Mouse (Mus musculus) left cerebral cortex, postnatal 36 days (tissue): ENCODE data around the gene Bckdha. TPM values are rescaled to one million over a fixed set of nuclear protein-coding genes. Genes with fewer than 3 reads are reported as not detected.

Experiments
- DNase-seq, 2 experiments: peaks; one replicate each; pipeline ENCODE4 v3.0.0; 2021 to 2022; ENCODE audit warnings: low spot score in 2 of 2, mixed read lengths in 1 of 2
- intact Hi-C: fragments of 180-260 bp; cut with DNase I; formaldehyde crosslinking; loops from one replicate; pipeline ENCODE4 v1.15.1; 2025
- total RNA-seq, 2 experiments: library from RNA; stranded (reverse); gene quantifications; 2 replicates each; pipeline ENCODE4 v1.2.3; 2021

The Bckdha gene
- total RNA-seq, 2 experiments from 2014 or later, result 33.0 to 40.9 TPM

DNA sequence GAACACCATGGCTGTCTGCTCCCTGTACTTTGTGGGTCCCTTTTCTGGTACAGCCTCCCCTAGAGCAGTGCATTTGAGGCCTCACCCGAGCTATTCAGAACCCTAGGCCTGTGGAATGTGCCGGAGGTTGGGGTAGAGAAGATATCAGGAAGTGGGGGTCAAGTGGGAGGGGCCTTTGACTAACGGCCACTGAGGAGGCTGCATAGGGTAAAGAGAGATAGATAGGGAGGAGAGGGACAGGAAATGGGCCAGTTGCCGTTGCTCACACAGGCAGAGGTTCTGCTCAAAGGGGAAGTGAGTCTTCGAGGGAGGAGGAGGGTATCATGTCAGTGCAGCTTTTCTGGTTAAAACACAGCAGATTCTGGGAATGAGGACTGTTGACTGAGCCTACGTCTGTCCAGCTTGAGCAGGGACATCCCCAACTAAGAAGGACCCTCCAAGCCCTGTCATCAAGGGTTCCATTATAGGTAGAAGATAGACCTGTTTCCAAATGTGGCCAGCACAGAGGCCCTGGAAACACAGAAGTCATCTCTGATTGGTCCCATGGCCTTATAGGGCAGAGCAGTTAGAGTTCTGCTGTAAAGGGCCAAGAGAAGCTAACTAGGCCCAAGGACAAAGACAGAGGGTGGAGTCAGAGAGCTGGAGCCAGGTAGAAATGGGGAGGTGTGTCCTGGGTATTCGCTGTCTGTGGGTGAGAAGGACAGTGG is 24.8 kb upstream of the Bckdha start:
- intact Hi-C loops, result loop anchor here (5.0 kb wide), 1 partner anchor 34 kb away; the partner anchor contains the start of gene Ccdc97
- DNase-seq, result no peak

DNA sequence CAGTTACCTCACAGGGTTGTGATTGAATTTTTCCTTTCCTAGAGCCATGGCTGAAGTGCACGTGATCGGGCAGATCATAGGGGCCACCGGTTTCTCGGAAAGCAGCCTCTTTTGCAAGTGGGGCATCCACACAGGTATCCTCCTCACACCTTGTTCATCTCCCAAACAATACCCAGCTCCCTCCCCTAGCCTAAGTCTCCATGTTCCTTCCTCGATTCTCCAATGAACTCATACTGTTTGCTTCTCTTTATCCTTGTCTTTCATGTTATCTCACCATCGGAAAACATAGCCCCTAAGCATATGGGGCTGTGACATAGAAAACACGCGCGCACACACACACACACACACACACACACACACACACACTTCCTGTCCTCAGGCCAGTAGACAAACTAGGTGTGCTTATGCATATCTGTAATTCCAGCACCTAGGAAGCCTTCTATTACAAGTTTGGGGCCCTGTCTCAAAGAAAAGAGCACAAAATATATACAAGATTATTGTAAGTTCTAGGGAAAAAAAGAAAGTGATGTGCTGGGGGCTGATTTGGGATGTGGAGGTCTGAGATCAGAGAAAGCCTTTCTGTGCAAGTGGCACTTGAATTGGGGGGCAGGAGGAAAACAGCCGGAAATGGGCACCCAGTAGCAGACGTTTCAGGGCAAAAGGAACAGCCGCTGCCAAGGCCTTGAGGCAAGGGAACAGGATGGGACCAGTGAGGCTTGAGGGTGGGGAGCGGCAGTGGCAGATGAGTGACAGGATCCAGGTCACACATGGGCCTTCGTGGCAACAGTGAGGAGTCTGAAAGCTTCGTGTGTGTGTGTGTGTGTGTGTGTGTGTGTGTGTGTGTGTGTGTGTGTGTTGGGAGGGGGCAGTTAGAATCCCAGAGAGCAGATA is 22.8 kb upstream of the Bckdha start:
- no peak for DNase-seq
- intact Hi-C loops, result loop anchor here (5.0 kb wide), 1 partner anchor 36 kb away; the partner anchor contains the start of gene Ccdc97

DNA sequence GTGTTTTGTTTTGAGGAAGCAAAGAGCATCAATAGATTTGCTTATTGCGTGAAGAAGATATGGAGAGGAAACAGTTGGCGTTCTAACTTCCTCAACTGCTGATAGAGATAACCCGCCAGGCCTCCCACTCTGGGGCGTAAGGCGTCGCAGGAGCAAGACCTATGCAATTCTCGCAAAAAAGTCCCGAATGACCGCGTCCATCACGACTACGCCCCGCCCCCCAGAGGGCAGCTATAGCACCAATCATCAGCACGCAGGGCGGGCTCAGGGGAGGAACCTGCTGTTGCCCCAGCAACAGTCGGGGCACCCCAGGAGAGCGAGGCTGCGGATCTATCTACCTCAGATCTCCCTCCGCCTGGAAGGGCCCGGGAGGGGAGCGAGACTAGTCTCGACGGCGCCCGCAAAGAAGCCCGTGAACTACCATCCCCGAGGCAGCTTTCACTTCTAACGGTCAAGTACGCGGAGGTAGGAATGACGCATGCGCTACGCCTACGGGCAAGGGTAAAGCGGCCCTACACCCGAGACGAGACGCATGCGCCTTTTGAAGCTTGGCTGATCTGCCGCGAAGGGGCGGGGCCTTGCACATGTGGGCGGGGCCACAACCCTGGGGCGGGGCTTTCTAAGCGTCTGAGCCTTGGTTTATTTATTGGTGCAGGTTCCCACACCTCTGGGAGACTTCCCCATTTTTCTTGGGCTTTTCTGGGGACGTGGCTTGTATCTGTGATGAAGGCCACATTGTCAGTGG is 21.9 kb upstream of the Bckdha start, which contains the start of gene B9d2:
B9d2 (plus strand) TSS at position 267 of the 745 bp plus-strand sequence.
- intact Hi-C loops, result loop anchor here (5.0 kb wide), 1 partner anchor 37 kb away; the partner anchor contains the start of gene Ccdc97

GRCm38 (mm10) chr7:25679971-25680370 is 21.2 kb upstream of the Bckdha start:
- intact Hi-C loops, result loop anchor here (5.0 kb wide), 1 partner anchor 37 kb away; the partner anchor contains the start of gene Ccdc97
- DNase-seq, result no peak

More for the DNA sequence above, 21.9 kb upstream of the Bckdha start, which contains the start of gene B9d2:
- peak; percentile 94 to 95 for DNase-seq

DNA sequence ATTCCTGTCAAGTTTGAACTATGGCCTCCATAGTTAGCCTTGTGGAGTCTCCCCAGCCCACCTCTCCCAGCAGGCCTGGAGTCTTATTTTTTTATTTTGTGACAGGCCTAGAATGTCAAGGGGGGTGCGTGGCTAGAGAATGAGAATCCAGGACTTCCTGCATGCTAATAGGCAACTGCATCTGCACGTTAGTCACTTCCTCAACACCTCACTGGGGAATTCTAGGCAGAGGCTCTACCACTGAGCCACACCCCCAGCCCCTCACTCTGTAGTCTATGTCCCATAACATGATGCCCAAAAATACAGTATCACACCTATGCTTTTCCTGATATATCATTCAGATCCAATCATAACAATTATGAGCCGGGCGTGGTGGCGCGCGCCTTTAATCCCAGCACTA is 18.2 kb upstream of the Bckdha start:
- DNase-seq, result no peak
- intact Hi-C loops, result no loop called here

- intact Hi-C loops, result no loop called here
- peak; percentile 91 for DNase-seq
These were observed 17.5 kb upstream of the Bckdha start for GRCm38 (mm10) chr7:25676085-25676781.

DNA sequence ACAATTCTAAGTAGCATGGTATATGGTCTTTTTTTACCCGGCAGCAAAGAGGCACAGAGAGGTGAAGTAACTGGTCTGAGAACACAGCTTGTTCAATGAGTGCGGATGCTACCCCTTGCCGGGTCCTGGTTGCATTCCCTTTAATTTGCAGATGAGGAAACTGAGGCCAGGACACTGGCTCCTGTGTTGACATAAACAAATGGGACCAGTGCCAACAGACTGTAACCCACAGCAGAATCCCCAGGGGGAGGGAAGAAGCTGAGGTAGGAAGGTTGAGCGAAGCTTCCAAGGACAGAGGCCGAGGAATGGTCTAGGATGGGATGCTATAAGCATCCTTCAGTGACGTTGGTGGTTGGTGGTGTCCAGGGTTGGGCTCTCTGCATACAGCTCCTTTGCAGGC is 16.6 kb upstream of the Bckdha start:
- DNase-seq, result no peak
- intact Hi-C loops, result no loop called here

- no peak for DNase-seq
- intact Hi-C loops, result no loop called here
These were observed 16.0 kb upstream of the Bckdha start, which contains the start of gene Tmem91 for GRCm38 (mm10) chr7:25674719-25675300. Gene Tmem91 (minus strand): TSS chr7:25675166.

DNA sequence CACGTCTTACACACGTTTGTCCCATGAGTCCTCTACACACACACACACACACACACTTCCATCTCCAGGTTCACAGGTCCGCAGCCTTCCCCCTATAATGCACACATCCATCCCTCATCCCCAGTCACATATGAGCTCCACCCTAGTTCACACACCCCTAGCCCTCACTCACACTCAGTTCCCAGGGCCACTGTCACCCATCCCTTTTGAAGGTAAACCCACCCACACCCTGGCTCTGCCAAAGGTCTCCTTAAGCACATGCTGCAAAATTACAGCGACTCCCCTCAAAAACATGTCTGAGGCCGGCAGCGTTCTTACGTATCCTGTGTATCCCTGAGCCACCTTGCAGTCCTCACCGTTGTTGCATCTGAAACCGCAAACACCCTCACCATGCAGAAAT is 15.5 kb upstream of the Bckdha start:
- intact Hi-C loops, result no loop called here
- no peak for DNase-seq

DNA sequence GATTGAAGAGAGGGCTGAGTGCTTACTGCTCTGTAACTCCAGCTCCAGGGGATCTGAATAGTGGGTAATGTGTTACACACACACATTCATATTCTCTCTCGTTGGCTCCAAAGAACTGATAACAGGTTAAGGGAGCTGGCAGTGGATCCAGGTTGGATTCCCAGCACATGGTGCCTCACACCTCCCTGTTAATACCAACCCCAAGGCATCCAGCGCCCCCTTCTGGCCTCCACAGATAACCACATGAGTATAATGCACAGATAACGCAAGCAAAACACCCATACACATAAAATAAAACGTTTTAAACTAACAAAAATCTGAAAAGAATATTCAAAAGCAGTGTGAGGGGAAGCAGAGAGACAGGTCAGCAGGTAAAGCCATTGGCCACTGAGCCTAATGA is 13.7 kb upstream of the Bckdha start:
- intact Hi-C loops, result no loop called here
- DNase-seq, result no peak

DNA sequence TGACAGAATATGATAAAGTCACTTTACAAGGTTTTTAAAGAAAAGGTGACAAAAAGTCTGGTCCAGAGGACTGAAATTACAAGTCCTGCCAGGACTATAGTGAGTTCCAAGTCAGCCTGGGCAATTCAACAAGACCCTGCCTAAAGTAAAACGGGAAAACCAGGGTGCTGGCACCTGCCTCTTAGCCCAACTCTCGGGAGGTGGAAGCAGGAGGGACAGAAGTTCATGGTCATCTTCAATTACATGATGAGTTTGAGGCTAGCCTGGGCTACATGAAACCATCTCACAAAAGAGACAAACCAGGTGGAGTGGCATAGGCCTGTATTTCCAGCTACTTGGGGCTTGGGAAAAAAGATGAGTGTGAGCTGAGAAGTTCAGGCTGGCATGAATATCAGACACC is 12.9 kb upstream of the Bckdha start:
- no peak for DNase-seq
- intact Hi-C loops, result no loop called here

- DNase-seq, result no peak
- intact Hi-C loops, result no loop called here
These were observed 11.3 kb upstream of the Bckdha start for GRCm38 (mm10) chr7:25670096-25670495.

DNA sequence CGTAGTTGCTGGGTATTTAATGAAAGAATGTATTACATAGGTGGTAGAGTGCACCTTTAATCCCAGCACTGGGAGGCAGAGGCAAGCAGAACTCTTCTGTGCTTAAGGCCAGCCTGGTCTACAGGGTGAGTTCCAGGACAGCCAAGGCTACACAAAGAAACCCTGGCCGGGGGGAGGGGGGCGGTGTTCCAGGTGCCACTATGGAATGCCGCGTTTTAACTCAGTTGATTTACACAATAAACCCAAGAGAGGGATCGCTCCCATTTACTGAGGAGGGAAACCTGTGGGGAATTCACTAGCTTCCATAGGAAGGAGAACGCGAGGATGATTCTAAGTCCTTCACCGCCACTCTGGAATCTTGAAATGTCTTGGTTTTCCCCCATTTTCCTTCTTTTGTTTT is 10.8 kb upstream of the Bckdha start:
- intact Hi-C loops, result no loop called here
- no peak for DNase-seq

DNA sequence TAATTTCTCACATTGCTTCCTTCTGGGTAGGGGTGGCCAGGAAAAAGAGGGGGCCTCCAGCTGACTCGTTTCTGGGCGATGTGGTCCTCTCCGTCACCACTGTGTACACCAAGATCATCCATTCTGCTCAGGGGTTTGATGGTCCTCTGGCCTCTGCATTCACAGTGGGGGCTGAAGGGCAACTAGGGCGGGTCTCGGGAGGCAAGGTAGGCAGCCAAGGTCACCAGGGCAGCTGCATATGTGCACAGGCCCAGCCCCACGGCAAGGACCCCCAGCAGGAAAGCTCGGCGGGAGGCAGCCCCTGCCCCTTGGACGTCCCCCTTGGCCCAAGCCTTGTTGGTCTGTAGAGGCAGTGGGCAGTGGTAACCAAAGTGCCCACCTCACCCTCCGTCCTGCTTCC is 10.4 kb upstream of the Bckdha start:
- intact Hi-C loops, result no loop called here
- no peak for DNase-seq

- intact Hi-C loops, result no loop called here
- DNase-seq, result no peak
These were observed 7.6 kb upstream of the Bckdha start for GRCm38 (mm10) chr7:25666381-25666780.

DNA sequence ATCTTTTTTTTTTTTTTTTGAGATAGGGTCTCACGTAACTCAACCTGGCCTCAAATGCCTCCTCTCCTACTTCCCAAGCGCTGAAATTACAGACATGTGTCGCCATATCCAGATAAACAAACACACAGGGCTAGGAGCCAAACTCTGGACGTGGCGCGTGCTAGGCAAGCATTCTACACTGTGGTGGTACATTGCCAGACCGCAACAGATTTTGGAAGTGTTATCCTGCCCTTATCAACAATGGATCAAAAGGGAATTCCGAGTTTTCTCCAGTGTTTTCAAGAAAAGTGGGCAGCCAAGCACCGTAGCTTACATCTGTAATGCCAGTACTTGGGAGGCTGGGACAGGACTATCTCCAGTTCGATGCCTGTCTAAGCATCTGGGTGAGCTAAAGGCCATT is 996 bp downstream of the Bckdha start:
- no peak for DNase-seq
- intact Hi-C loops, result no loop called here

GRCm38 (mm10) chr7:25655601-25656428 is 3.0 kb downstream of the Bckdha start:
- intact Hi-C loops, result no loop called here
- DNase-seq, result no peak

GRCm38 (mm10) chr7:25652244-25652759 is 6.5 kb downstream of the Bckdha start:
- DNase-seq, result no peak
- intact Hi-C loops, result no loop called here
